ENCODE assay signal across 10 mouse cellular contexts in genomic region chrX:53670696-53671095, GRCm38 (mm10). TPM values are rescaled to one million over a fixed set of nuclear protein-coding genes. Genes with fewer than 3 reads are reported as not detected.
DNase-seq lines count a peak whose midpoint lies in the region; ATAC-seq and TF ChIP-seq lines count a peak whose summit lies in the region.
"Not testable (repeated sequence)": the region's sequence is repeated elsewhere in the genome, so short reads cannot be mapped to it uniquely, and the experiment has no call there.
"Had no signal": no experiment of that assay in that cellular context is flagged by ENCODE, and none has a peak within 500 bp of the region (broad histone marks: within the 10 kb centered on the region; RNA-seq: fewer than 3 reads in every experiment).

No protein-coding gene starts in this region.

- TF ChIP-seq POLR2A in cerebellum, adult 2 months (IDR thresholded peaks at IDR 0.05; ENCODE audit: borderline replicate concordance, insufficient read depth, low read length); myocyte (IDR thresholded peaks at IDR 0.05; ENCODE audit: insufficient read length, low read depth): not testable (repeated sequence)

- not testable (repeated sequence) for H3K79me2 ChIP-seq in myocyte (ENCODE audit: control insufficient read depth, insufficient read depth)

- H3K4me3 ChIP-seq in cerebellum, adult 2 months (replicated peaks; ENCODE audit: insufficient read depth, low read depth, low read length), result peak overlapping the region; percentile 44
- peak overlapping the region; percentile 22; the same call in 1 of the 2 replicates for H3K4me3 ChIP-seq in forebrain, embryonic 11.5 days (ENCODE audit: low read depth, low read length)
- H3K4me3 ChIP-seq in heart, embryonic 13.5 days, result peak overlapping the region; percentile 46
- peak overlapping the region; percentile 15; the same call in 1 of the 2 replicates for H3K4me3 ChIP-seq in limb, embryonic 11.5 days (ENCODE audit: low read depth, low read length)
- peak overlapping the region; percentile 27 for H3K4me3 ChIP-seq in lung, embryonic 14.5 days (ENCODE audit: low read depth, low read length)
- peak overlapping the region; percentile 12 for H3K4me3 ChIP-seq in myocyte

- 11% methylated on average over 4 of the region's 4 CpGs for WGBS in cerebellum, adult 2 months
- 12% methylated on average over 4 of the region's 4 CpGs for WGBS in forebrain, embryonic 11.5 days
- WGBS in heart, embryonic 13.5 days, result 11% methylated on average over 4 of the region's 4 CpGs
- 31% methylated on average over 4 of the region's 4 CpGs for WGBS in limb, embryonic 11.5 days
- 9% methylated on average over 3 of the region's 4 CpGs for WGBS in lung, embryonic 14.5 days

- H3K27me3 ChIP-seq in cerebellum, adult 2 months (ENCODE audit: control insufficient read depth, insufficient read depth, low read length); forebrain, embryonic 11.5 days (ENCODE audit: control insufficient read depth, insufficient read depth, low read length); heart, embryonic 13.5 days (replicated peaks); limb, embryonic 11.5 days (ENCODE audit: control insufficient read depth, insufficient read depth, low read length); lung, embryonic 14.5 days (ENCODE audit: insufficient read depth, low read length); myocyte (ENCODE audit: control insufficient read depth, insufficient read depth, insufficient read length): not testable (repeated sequence)

- peak; percentile 22 to 33 for DNase-seq in cerebellum, adult 2 months
- DNase-seq in forebrain, embryonic 11.5 days (ENCODE audit: low spot score); limb, embryonic 11.5 days (ENCODE audit: low spot score); lung, embryonic 14.5 days: not testable (repeated sequence)
- peak; percentile 1 for DNase-seq in thymus, postnatal 25 days

- not testable (repeated sequence) for H3K4me1 ChIP-seq in cerebellum, adult 2 months (ENCODE audit: control insufficient read depth, insufficient read depth, low read length); forebrain, embryonic 11.5 days (replicated peaks; ENCODE audit: control insufficient read depth, insufficient read depth, low read length); heart, embryonic 13.5 days; limb, embryonic 11.5 days (ENCODE audit: control insufficient read depth, insufficient read depth, low read length); lung, embryonic 14.5 days (ENCODE audit: insufficient read depth)

- not testable (repeated sequence) for TF ChIP-seq CTCF in cerebellum, adult 2 months (IDR thresholded peaks at IDR 0.05; ENCODE audit: borderline replicate concordance, insufficient read depth, low read depth, low read length); lung, embryonic 14.5 days (IDR thresholded peaks at IDR 0.05; ENCODE audit: low read depth)

- peak overlapping the region; percentile 31; the same call in 1 of the 2 replicates for H3K4me2 ChIP-seq in forebrain, embryonic 11.5 days (ENCODE audit: low read depth, low read length, severe bottlenecking)
- peak overlapping the region; percentile 59 for H3K4me2 ChIP-seq in heart, embryonic 13.5 days
- H3K4me2 ChIP-seq in limb, embryonic 11.5 days (ENCODE audit: low read depth, severe bottlenecking), result peak overlapping the region; percentile 28
- H3K4me2 ChIP-seq in lung, embryonic 14.5 days, result peak overlapping the region; percentile 51
- peak overlapping the region; percentile 61 for H3K4me2 ChIP-seq in myocyte (ENCODE audit: low read depth)

- peak overlapping the region; percentile 29; the same call in 1 of the 2 replicates for H3K9ac ChIP-seq in forebrain, embryonic 11.5 days (ENCODE audit: low read length)
- H3K9ac ChIP-seq in heart, embryonic 13.5 days, result peak overlapping the region; percentile 63
- H3K9ac ChIP-seq in limb, embryonic 11.5 days (ENCODE audit: low read length); lung, embryonic 14.5 days: not testable (repeated sequence)

- H3K27ac ChIP-seq in cerebellum, adult 2 months (ENCODE audit: insufficient read depth, low read length), result peak overlapping the region; percentile 86
- H3K27ac ChIP-seq in forebrain, embryonic 11.5 days (ENCODE audit: low read depth, low read length); limb, embryonic 11.5 days (replicated peaks; ENCODE audit: low read depth, low read length): not testable (repeated sequence)
- H3K27ac ChIP-seq in heart, embryonic 13.5 days (replicated peaks), result peak overlapping the region; percentile 59; the same call in 1 of the 2 replicates
- peak overlapping the region; percentile 18; the same call in 1 of the 2 replicates for H3K27ac ChIP-seq in lung, embryonic 14.5 days (ENCODE audit: low read depth)

- H3K36me3 ChIP-seq in forebrain, embryonic 11.5 days (ENCODE audit: control insufficient read depth, insufficient read depth, low read length); heart, embryonic 13.5 days; limb, embryonic 11.5 days (ENCODE audit: control insufficient read depth, insufficient read depth, low read length); lung, embryonic 14.5 days (ENCODE audit: insufficient read depth); myocyte (ENCODE audit: control insufficient read depth, insufficient read depth): not testable (repeated sequence)

- peak; percentile 37 for ATAC-seq in forebrain, embryonic 11.5 days (replicated peaks; ENCODE audit: low FRiP score)
- not testable (repeated sequence) for ATAC-seq in heart, embryonic 13.5 days (ENCODE audit: extremely low read depth, insufficient number of reproducible peaks, low FRiP score, low TSS enrichment)
- ATAC-seq in inflammation-experienced regulatory T-cells, adult 6 months, result peak; percentile 23
- ATAC-seq in limb, embryonic 11.5 days (ENCODE audit: insufficient number of reproducible peaks, low FRiP score, low TSS enrichment, low read depth), result 0 out of 2 replicates have a peak, but pooled peaks have one; percentile 8
- ATAC-seq in lung, embryonic 14.5 days (ENCODE audit: insufficient read depth), result peak; percentile 17; the same call in 1 of the 2 replicates

- not testable (repeated sequence) for H3K9me3 ChIP-seq in forebrain, embryonic 11.5 days (ENCODE audit: control insufficient read depth, low read length); heart, embryonic 13.5 days; limb, embryonic 11.5 days (ENCODE audit: control insufficient read depth, low read length); lung, embryonic 14.5 days (ENCODE audit: low read depth, low read length)

- H3ac ChIP-seq in myocyte (ENCODE audit: control insufficient read depth, insufficient read length), result not testable (repeated sequence)

RNA-seq across cellular contexts. Expression of gene Rtl8b, which starts 0.5 kb away (rescaled TPM):
- 379 and 406 TPM in 2 replicates for polyA plus RNA-seq in cerebellum, adult 2 months (2012; rRNA removed)
- 66.1 and 72.2 TPM in 2 replicates for polyA plus RNA-seq in forebrain, embryonic 11.5 days (2014; fragmentation: Nextera tagmentation; extraction: Ambion mirVana)
- 65.3 and 77.3 TPM in 2 replicates for polyA plus RNA-seq in heart, embryonic 13.5 days (2015; fragmentation: Nextera tagmentation; extraction: Ambion mirVana)
- polyA plus RNA-seq in inflammation-experienced regulatory T-cells, adult 6 months (2017; shearing (Covaris generic)), result 10 to 100 TPM in 2 of 3 experiments, 1 to 10 TPM in 1; 9.5 to 10.3 (median 10.2) TPM
- polyA plus RNA-seq in limb, embryonic 11.5 days (2014; fragmentation: Nextera tagmentation; extraction: Ambion mirVana), result 49.0 and 55.8 TPM in 2 replicates
- 65.6 and 72.5 TPM in 2 replicates for polyA plus RNA-seq in lung, embryonic 14.5 days (2014; fragmentation: Nextera tagmentation; extraction: Ambion mirVana)
- 75.5 TPM for polyA plus RNA-seq in myocyte (2012; fragmentation: generic; extraction: Trizol)

RNA-seq across cellular contexts. Expression of gene Rtl8a, which starts 27.2 kb away (rescaled TPM):
- 362 and 398 TPM in 2 replicates for polyA plus RNA-seq in cerebellum, adult 2 months (2012; rRNA removed)
- 75.2 and 79.8 TPM in 2 replicates for polyA plus RNA-seq in forebrain, embryonic 11.5 days (2014; fragmentation: Nextera tagmentation; extraction: Ambion mirVana)
- 94.3 and 99.2 TPM in 2 replicates for polyA plus RNA-seq in heart, embryonic 13.5 days (2015; fragmentation: Nextera tagmentation; extraction: Ambion mirVana)
- 10 to 100 TPM; 10.8 to 16.7 (median 12.2) TPM for polyA plus RNA-seq in inflammation-experienced regulatory T-cells, adult 6 months (2017; shearing (Covaris generic))
- 49.5 and 52.0 TPM in 2 replicates for polyA plus RNA-seq in limb, embryonic 11.5 days (2014; fragmentation: Nextera tagmentation; extraction: Ambion mirVana)
- polyA plus RNA-seq in lung, embryonic 14.5 days (2014; fragmentation: Nextera tagmentation; extraction: Ambion mirVana), result 79.7 and 79.9 TPM in 2 replicates
- polyA plus RNA-seq in myocyte (2012; fragmentation: generic; extraction: Trizol), result 83.8 TPM

RNA-seq across cellular contexts. Expression of gene 4930502E18Rik, which starts 53.9 kb away (rescaled TPM):
- polyA plus RNA-seq in cerebellum, adult 2 months (2012; rRNA removed), result 0.39 and 0.49 TPM in 2 replicates
- 0.35 TPM in 1 of 2 replicates, not detected in the other for polyA plus RNA-seq in forebrain, embryonic 11.5 days (2014; fragmentation: Nextera tagmentation; extraction: Ambion mirVana)
- polyA plus RNA-seq in heart, embryonic 13.5 days (2015; fragmentation: Nextera tagmentation; extraction: Ambion mirVana), result 0.33 and 0.40 TPM in 2 replicates
- not detected for polyA plus RNA-seq in inflammation-experienced regulatory T-cells, adult 6 months (2017; shearing (Covaris generic))
- polyA plus RNA-seq in limb, embryonic 11.5 days (2014; fragmentation: Nextera tagmentation; extraction: Ambion mirVana), result 0.47 and 0.48 TPM in 2 replicates
- 0.25 TPM in 1 of 2 replicates, not detected in the other for polyA plus RNA-seq in lung, embryonic 14.5 days (2014; fragmentation: Nextera tagmentation; extraction: Ambion mirVana)
- 0.05 TPM for polyA plus RNA-seq in myocyte (2012; fragmentation: generic; extraction: Trizol)
- polyA plus RNA-seq: large intestine, adult 2 months; urinary bladder, adult 2 months had no signal
